Mouse (Mus musculus) spleen, postnatal 4 days (tissue): ENCODE measurements around the gene Rptor.

Source experiments
- DNase-seq, 2 experiments: peaks; one replicate each; pipeline ENCODE4 v3.0.0; 2022; ENCODE audit warnings: low spot score in 2 of 2

The Rptor gene

GRCm38 (mm10) chr11:119905794-119906193, 303.1 kb downstream of the Rptor start:
- no peak for DNase-seq

GRCm38 (mm10) chr11:119907006-119907650, 304.4 kb downstream of the Rptor start:
- no peak for DNase-seq

GRCm38 (mm10) chr11:119907711-119908110, 305.0 kb downstream of the Rptor start:
- no peak for DNase-seq

- DNase-seq: peak; percentile 63 to 88
These were observed 306.7 kb downstream of the Rptor start for GRCm38 (mm10) chr11:119909436-119909835.

GRCm38 (mm10) chr11:119912845-119913244, 310.1 kb downstream of the Rptor start:
- DNase-seq: no peak

GRCm38 (mm10) chr11:119913291-119913934, 310.7 kb downstream of the Rptor start, which contains the start of gene Chmp6:
TSS of gene Chmp6 (plus strand) at chr11:119913441.
- DNase-seq: peak; percentile 88 to 96

GRCm38 (mm10) chr11:119913935-119914314, 311.2 kb downstream of the Rptor start:
- DNase-seq: no peak

- no peak for DNase-seq
These were observed 311.7 kb downstream of the Rptor start for GRCm38 (mm10) chr11:119914381-119914780.

GRCm38 (mm10) chr11:119915666-119916065, 313.0 kb downstream of the Rptor start:
- DNase-seq: no peak

- no peak for DNase-seq
These were observed 313.5 kb downstream of the Rptor start for GRCm38 (mm10) chr11:119916102-119916790.

GRCm38 (mm10) chr11:119916834-119917469, 314.2 kb downstream of the Rptor start:
- no peak for DNase-seq

GRCm38 (mm10) chr11:119918521-119918920, 315.8 kb downstream of the Rptor start:
- DNase-seq: no peak

GRCm38 (mm10) chr11:119919432-119919831, 316.7 kb downstream of the Rptor start:
- no peak for DNase-seq

- DNase-seq: peak; percentile 78 to 92
These were observed 317.2 kb downstream of the Rptor start for GRCm38 (mm10) chr11:119919897-119920296.

- DNase-seq: no peak
These were observed 318.0 kb downstream of the Rptor start for GRCm38 (mm10) chr11:119920668-119921067.

GRCm38 (mm10) chr11:119925176-119925575, 322.5 kb downstream of the Rptor start:
- peak in 1 of 2 experiments; percentile 48 for DNase-seq

- DNase-seq: no peak
These were observed 324.1 kb downstream of the Rptor start for GRCm38 (mm10) chr11:119926762-119927161.

GRCm38 (mm10) chr11:119928023-119928681, 325.4 kb downstream of the Rptor start:
- DNase-seq: peak; percentile 67 to 77

GRCm38 (mm10) chr11:119929603-119930265, 327.0 kb downstream of the Rptor start:
- DNase-seq: no peak

- DNase-seq: no peak
These were observed 329.1 kb downstream of the Rptor start for GRCm38 (mm10) chr11:119931809-119932208.

- no peak for DNase-seq
These were observed 330.4 kb downstream of the Rptor start for GRCm38 (mm10) chr11:119933142-119933541.
